Mouse (Mus musculus) 416B (cell line): ENCODE results near the gene Ptk6.

Experiments
- DNase-seq: peaks from one replicate; pipeline ENCODE4 v3.0.0; 2011; ENCODE audit warnings: low read depth

Gene Ptk6

GRCm38 (mm10) chr2:181202422-181202821 lies at the start of gene Ptk6:
Gene Ptk6, minus strand, starts transcription at chr2:181202789.
- no peak for DNase-seq

GRCm38 (mm10) chr2:181251841-181252240 lies 49.3 kb upstream of the Ptk6 start:
- no peak for DNase-seq

- no peak for DNase-seq
These were observed 46.6 kb upstream of the Ptk6 start for GRCm38 (mm10) chr2:181249217-181249616.

- no peak for DNase-seq
These were observed 42.4 kb upstream of the Ptk6 start for GRCm38 (mm10) chr2:181245031-181245430.

GRCm38 (mm10) chr2:181243706-181244394 lies 41.3 kb upstream of the Ptk6 start:
- peak; percentile 87 for DNase-seq

- DNase-seq, result no peak
These were observed 39.7 kb upstream of the Ptk6 start for GRCm38 (mm10) chr2:181242314-181242665.

- peak; percentile 87 for DNase-seq
These were observed 39.2 kb upstream of the Ptk6 start, which contains the start of gene Helz2 for GRCm38 (mm10) chr2:181241602-181242313. Gene Helz2, minus strand, starts transcription at chr2:181242027.

- DNase-seq, result no peak
These were observed 38.3 kb upstream of the Ptk6 start for GRCm38 (mm10) chr2:181240806-181241440.

- DNase-seq, result no peak
These were observed 36.7 kb upstream of the Ptk6 start for GRCm38 (mm10) chr2:181239261-181239660.

GRCm38 (mm10) chr2:181238861-181239260 lies 36.3 kb upstream of the Ptk6 start:
- no peak for DNase-seq

GRCm38 (mm10) chr2:181238091-181238610 lies 35.6 kb upstream of the Ptk6 start:
- no peak for DNase-seq

- DNase-seq, result no peak
These were observed 34.8 kb upstream of the Ptk6 start for GRCm38 (mm10) chr2:181237251-181238014.

GRCm38 (mm10) chr2:181235681-181236566 lies 33.3 kb upstream of the Ptk6 start:
- DNase-seq, result no peak

- DNase-seq, result no peak
These were observed 32.1 kb upstream of the Ptk6 start for GRCm38 (mm10) chr2:181234680-181235079.

- DNase-seq, result no peak
These were observed 30.9 kb upstream of the Ptk6 start for GRCm38 (mm10) chr2:181233443-181233842.

- no peak for DNase-seq
These were observed 28.6 kb upstream of the Ptk6 start for GRCm38 (mm10) chr2:181231171-181231570.

- no peak for DNase-seq
These were observed 25.7 kb upstream of the Ptk6 start for GRCm38 (mm10) chr2:181228335-181228734.

GRCm38 (mm10) chr2:181227122-181227521 lies 24.5 kb upstream of the Ptk6 start:
- no peak for DNase-seq

- no peak for DNase-seq
These were observed 22.4 kb upstream of the Ptk6 start for GRCm38 (mm10) chr2:181224994-181225393.

GRCm38 (mm10) chr2:181220361-181220760 lies 17.8 kb upstream of the Ptk6 start:
- no peak for DNase-seq
